Mouse (Mus musculus): ENCODE results near the gene Btbd16.

The Btbd16 gene

GRCm38 (mm10) chr7:130770707-130771106 is 3.2 kb upstream of the Btbd16 start:
- peak; percentile 75 for DNase-seq

DNA sequence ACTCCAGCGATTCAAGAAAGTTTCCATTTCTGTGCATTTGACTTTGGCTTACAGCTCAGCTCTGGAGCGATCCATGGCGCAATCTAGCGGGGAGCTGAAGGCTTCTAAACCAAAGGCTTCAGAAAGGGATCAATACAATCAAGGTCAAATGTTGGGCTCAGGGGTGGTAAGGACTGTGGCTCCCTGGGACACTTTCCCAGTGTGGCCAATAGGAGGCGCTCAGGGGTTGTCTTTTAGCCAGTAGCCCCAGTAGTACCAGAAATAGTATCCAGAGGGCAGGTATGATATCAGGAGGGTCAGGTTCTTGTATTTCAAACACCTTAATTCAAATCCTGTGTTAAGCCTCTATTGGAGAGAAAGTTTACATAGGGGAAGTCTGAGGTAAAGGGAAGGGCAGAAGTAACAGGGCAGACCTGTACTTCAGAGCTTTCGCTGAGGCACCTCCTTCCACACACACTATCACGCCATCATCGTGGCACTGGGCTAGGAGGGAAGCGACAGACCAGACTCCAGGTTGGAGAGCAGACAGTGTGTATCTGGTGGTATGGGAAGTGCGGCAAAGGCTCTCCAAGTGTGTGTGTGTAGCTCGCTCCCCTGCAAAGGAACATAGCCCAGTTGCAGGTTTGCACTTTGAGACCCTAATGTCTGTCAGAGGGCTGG is 568 bp upstream of the Btbd16 start:
- DNase-seq = peak; percentile 37

DNA sequence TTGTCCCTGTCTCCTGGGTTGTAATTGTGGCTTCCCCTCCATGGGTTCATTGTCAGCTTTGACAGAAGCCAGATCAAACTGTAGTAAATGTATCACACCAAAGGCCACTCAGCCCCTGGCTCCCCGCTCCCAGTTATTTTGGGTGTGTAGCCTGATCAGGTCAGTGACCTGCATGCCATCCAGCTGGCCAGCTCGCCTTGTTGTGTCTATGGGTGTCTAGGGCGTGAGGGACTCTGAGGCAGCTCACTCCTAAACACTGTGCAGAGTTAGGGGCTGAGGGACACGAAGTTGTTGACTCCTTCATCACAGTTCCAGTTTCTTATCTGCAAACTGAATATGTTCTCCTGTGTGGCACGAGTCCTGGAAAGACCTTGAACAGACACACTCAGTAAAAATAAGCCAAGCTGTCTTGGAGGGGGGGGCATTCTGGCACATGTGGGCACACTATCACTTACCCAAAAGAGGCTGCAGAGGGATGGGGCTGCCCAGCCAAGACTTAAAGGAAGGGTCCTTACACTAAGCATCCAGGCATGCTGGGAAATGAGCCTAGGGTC is 7.1 kb downstream of the Btbd16 start:
- no peak for DNase-seq

- no peak for DNase-seq
Measured at GRCm38 (mm10) chr7:130782501-130783050, 8.7 kb downstream of the Btbd16 start.

DNA sequence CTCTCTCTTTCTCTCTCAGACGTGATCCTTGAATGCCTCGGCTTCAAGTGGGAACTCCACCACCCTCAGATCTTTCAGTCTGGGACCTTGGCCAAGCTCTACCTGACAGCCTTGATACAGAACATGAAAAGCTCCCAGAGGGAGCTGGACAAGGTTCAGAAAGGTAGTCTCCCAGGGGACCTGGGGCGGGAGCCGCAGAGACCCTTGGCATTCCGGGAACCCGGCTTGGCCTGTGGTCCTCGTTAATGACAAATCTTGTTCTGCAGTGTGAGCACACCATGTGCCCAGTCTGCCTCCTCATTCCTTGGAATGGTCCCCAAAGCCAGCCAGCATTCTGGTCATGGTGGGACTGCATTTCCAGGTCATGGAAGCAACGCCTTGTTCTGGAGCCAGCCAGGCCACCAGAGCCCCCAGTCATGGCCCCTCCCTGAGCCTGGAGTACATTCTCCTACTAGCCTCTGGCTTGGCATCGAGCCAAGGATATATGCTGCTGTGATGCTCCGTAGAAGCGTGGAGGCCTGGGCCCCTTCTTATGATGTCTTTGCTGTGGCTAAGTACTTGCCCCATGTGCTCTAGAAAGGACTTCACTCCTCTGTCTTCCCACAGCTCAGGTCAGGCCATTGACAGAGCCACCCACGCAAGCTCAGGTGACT is 12.2 kb downstream of the Btbd16 start:
- peak; percentile 87 for DNase-seq

DNA sequence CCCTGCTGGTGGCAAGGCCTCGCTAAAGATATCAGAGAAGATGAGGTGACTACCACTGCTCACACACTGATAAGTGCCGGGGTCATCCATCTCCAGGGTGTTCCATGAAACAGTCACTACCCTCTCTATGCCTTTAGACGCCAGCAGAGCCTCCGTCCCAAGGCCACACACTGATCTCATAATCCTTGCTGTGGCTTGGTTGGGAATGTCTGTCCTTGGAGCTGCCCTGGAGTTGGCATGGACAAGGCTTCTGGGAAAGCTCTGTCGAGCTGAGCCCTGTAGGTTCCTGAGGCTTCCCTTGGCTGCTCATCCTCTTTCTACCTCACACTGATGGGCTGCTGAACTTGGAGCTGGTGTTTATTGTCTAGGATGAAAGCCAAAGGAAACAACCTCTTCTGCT is 12.8 kb downstream of the Btbd16 start:
- peak; percentile 15 for DNase-seq

GRCm38 (mm10) chr7:130787537-130787936 is 13.7 kb downstream of the Btbd16 start:
- no peak for DNase-seq

DNA sequence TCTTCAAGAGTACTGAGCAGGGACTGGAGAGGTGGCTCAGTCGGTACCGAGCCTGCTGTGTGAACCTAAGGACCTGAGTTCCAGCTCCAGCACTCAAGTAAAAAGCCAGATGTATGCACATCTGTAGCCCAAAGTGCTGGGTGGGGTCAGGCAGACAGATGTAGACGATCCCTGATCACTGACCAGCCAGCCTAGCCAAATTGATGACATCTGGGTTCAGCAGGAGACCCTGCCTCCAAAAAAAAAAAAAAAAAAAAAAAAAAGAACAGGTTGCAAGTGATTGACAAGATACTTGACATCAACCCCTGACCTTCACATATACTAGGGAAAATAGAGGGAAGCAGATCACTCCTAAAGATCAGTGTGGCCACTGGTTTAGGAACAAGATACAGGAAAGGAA is 15.1 kb downstream of the Btbd16 start:
- no peak for DNase-seq

- no peak for DNase-seq
Measured at GRCm38 (mm10) chr7:130789456-130789855, 15.6 kb downstream of the Btbd16 start.

DNA sequence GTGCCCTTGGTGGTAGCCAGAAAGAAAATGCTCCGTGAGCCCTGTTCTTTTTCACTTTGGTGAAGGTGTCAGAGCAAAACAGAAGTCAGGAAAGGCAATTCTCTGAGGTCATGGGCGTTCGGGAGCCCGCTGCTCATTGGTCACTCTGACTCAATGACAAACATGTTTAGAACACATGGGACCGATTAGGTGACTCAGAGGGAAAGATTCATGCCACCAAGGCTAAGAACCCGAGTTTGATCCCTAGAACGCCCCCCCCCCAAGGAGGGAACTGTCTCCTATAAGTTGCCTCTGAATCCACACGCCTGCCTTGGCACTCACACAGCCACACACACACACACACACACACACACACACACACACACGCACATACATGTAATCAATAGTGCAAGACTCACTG is 19.8 kb downstream of the Btbd16 start:
- DNase-seq = no peak

DNA sequence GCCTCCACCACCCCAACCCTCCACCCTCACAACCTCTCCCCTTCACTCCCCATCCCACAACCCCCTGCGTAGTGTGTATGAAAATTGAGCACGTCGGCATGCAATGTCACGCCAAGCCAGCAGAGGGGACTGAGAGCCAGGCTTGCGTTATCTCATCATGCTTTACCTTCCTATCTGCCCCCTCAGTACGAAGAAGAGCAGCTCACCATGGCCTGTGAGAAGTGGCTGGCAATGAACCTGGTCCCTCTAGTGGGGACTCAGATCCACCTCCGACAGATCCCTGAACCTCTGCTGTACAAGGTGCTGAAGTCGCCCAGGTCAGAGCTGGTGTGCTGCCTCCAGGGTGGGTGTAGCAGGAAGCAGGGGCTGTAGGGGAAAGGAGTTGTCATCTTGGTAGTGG is 22.9 kb downstream of the Btbd16 start:
- no peak for DNase-seq

GRCm38 (mm10) chr7:130797524-130797923 is 23.7 kb downstream of the Btbd16 start:
- no peak for DNase-seq

DNA sequence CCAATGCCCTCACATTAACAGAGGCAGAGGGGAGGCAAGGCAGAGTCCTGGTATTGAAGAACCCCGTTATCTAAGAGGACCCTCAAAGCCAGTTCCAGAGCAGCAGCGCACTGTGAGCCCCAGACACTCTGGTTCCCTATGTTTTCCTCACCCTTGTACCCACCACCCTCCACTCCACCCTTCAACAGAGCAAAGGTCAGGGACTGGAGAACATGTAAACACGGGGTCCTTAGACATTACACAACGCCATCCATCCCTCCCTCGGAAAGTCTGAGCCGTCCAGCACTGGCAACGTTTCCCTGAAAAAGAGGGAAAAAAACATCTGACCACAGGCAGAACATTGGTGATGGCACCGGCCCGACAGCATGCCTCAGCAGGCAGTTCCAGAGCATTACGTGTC is 25.5 kb downstream of the Btbd16 start:
- peak; percentile 18 for DNase-seq

GRCm38 (mm10) chr7:130800681-130801080 is 26.8 kb downstream of the Btbd16 start:
- no peak for DNase-seq

DNA sequence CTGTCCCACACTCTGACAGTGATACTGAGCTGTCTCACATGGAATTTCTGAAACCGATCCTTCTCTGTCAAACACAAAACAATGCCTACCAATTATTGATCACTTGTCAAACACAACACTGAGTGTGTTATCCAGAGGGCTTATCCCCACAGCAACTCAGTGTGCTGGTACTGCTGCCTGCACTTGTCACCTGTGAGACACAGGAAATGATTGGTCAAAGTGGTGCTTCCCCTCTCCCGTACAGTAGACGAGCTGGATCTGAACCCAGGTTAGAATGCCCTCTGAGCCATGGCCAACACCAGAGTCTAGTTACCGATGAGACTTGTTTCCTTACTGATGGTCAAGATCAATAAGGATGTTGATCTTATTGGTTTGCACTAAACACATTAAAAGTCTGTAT is 27.9 kb downstream of the Btbd16 start:
- no peak for DNase-seq

DNA sequence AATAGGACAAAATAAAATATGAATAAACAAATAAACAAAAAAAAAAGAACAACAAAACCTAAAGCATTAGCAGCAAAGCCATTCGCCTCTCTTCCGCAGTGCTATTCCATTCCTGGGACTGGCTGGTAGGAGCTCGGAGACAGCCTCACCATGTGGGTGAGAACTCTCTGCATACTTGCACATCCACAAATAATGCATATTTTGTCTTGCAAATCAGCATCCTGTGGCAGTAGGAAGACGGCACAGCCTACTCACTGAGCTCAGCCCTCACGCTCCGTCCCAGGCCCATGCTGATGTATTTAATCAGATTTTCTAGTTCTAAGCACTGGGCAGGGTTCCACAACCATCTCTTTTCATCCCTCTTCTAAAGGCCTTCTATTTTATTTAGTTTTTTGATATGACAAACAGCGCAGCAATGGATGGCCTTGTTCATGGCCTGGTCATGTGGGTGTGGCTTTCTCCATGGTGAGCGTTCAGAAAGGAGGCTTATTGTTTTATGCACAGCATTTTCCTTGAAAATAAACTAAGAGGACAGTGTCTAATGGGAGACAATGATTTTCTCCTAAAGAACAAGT is 29.5 kb downstream of the Btbd16 start:
- no peak for DNase-seq

- peak; percentile 47 for DNase-seq
Measured at GRCm38 (mm10) chr7:130804991-130805390, 31.1 kb downstream of the Btbd16 start.

DNA sequence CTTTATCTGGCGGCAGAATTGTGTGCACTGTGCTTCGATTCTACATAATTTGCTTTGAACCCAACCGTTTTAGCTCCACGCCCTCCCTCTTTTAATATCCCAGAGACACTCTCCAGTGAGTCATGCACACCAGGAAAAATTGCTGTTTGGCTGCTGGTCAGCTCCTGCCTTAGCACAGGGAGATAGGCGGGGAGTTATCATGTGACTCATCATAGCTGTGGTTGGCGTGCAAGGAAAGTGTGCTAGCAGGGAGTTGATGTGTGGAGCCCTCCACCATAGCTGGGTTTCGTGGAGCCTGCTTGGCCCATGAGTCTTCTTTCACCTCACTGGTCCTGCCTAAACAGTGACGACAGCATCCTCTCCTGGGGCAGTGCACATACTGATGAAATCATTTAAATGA is 33.9 kb downstream of the Btbd16 start:
- no peak for DNase-seq

- DNase-seq = no peak
Measured at GRCm38 (mm10) chr7:130808694-130809093, 34.8 kb downstream of the Btbd16 start.

DNA sequence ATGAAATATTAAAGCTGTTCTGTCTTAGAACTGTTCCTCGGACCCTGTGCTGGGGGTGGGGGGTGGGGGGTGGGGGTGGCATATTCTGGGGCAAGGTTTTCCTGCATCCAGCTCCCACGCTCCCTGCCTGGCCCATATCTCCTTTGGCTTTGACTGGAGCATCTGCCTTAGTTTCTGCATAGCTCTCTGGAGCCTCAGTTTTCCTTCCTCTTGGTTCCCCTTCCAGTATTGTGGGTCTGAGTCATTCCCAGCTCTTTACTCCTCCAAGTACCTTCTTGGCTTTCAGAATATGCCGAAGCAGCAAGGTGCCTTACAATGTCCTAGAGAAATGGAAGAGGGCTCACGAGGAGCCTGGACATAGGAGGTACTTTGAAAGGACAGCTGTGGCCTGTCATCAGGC is 36.4 kb downstream of the Btbd16 start:
- no peak for DNase-seq

GRCm38 (mm10) chr7:130812407-130812806 is 38.5 kb downstream of the Btbd16 start:
- DNase-seq = no peak

DNA sequence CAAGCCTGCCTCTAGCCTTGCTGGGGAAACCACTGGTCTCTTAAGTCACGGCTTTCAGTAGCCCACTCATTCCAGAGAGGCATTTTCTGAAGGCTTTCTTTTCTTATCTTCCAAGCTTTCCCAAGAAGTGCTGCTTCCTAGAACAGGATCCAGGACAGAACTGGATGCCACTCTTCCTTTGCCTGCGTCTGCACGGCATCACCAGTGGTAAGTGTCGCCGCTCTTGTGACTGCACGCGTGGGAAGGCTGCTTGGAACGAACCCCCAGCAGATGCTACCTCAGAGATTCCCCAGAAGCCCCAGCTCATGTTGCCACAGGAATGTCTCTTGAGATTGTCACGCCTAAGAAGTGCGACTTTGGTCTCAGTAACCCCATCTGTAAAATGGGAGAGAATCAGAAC is 41.7 kb downstream of the Btbd16 start:
- no peak for DNase-seq

GRCm38 (mm10) chr7:130816243-130816642 is 42.4 kb downstream of the Btbd16 start:
- no peak for DNase-seq

DNA sequence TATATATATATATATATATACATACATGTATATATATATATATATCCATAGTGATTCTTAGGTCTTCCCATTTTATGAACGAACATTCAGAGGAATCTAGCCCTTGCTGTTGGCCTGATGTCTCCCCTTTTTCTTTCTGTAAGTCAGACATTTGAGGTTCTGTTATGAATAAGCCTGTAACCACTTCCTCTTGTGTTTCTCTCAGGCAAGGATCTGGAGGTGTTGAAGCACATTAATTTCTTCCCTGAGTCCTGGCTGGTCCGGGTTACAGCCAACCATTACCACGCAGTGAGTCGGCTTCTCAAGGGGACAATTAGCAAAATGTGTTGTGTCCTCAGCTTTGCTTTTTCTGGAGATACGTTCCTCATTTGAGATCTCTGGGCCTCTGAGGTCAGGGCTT is 44.9 kb downstream of the Btbd16 start:
- no peak for DNase-seq

Measured in kidney, adult 11 months (tissue).